Mouse (Mus musculus) intestine, embryonic 15.5 days (tissue): ENCODE data around the gene Dnaja1. TPM values are rescaled to one million over a fixed set of nuclear protein-coding genes. Genes with fewer than 3 reads are reported as not detected.
A peak's percentile ranks its signal among the peaks of the same experiment; 100 is the strongest.

ENCODE experiments used
- ATAC-seq: fragments of 200-750 bp; cut with Nextera tagmentation; 2 replicates; pipeline ENCODE4 v1.8.0; 2017; ENCODE audit warnings: moderate TSS enrichment, moderate library complexity
- H3K27ac ChIP-seq: fragments of 300-500 bp; sonication (generic); 2 replicates; pipeline ENCODE4 v1.5.1; 2015; ENCODE audit warnings: mild to moderate bottlenecking, inconsistent platforms
- H3K27me3 ChIP-seq: fragments of 300-500 bp; sonication (generic); replicated peaks from 2 replicates; pipeline ENCODE4 v1.6.1; 2015; ENCODE audit warnings: inconsistent platforms
- H3K36me3 ChIP-seq: fragments of 300-500 bp; sonication (generic); 2 replicates; pipeline ENCODE4 v1.6.1; 2015; ENCODE audit warnings: inconsistent platforms
- H3K4me1 ChIP-seq: fragments of 300-500 bp; sonication (generic); replicated peaks from 2 replicates; pipeline ENCODE4 v1.6.1; 2015; ENCODE audit warnings: inconsistent platforms
- H3K4me2 ChIP-seq: fragments of 300-500 bp; sonication (generic); replicated peaks from 2 replicates; pipeline ENCODE4 v1.6.1; 2015; ENCODE audit warnings: mild to moderate bottlenecking, inconsistent platforms
- H3K4me3 ChIP-seq: fragments of 300-500 bp; sonication (generic); replicated peaks from 2 replicates; pipeline ENCODE4 v1.5.1; 2015; ENCODE audit warnings: inconsistent platforms
- H3K9ac ChIP-seq: fragments of 300-500 bp; sonication (generic); 2 replicates; pipeline ENCODE4 v1.6.1; 2015; ENCODE audit warnings: inconsistent platforms
- H3K9me3 ChIP-seq: fragments of 300-500 bp; sonication (generic); 2 replicates; pipeline ENCODE4 v1.6.1; 2016; ENCODE audit warnings: inconsistent platforms
- WGBS: fragments of 180-500 bp; shearing (Covaris S2); methylation state at CpG from one replicate; pipeline ENCODE4 v1.1.7; 2015; 5-methylcytosine and 5-hydroxymethylcytosine counted together
- polyA plus RNA-seq: library from polyadenylated mRNA; unstranded; fragments of >200 nt; fragmentation: Nextera tagmentation; extraction: Ambion mirVana; gene quantifications from 2 replicates; pipeline ENCODE4 v1.2.1, GENCODE M21; 2015

Dnaja1 gene
- polyA plus RNA-seq, 1 experiment from 2014 or later, result 379 TPM

DNA sequence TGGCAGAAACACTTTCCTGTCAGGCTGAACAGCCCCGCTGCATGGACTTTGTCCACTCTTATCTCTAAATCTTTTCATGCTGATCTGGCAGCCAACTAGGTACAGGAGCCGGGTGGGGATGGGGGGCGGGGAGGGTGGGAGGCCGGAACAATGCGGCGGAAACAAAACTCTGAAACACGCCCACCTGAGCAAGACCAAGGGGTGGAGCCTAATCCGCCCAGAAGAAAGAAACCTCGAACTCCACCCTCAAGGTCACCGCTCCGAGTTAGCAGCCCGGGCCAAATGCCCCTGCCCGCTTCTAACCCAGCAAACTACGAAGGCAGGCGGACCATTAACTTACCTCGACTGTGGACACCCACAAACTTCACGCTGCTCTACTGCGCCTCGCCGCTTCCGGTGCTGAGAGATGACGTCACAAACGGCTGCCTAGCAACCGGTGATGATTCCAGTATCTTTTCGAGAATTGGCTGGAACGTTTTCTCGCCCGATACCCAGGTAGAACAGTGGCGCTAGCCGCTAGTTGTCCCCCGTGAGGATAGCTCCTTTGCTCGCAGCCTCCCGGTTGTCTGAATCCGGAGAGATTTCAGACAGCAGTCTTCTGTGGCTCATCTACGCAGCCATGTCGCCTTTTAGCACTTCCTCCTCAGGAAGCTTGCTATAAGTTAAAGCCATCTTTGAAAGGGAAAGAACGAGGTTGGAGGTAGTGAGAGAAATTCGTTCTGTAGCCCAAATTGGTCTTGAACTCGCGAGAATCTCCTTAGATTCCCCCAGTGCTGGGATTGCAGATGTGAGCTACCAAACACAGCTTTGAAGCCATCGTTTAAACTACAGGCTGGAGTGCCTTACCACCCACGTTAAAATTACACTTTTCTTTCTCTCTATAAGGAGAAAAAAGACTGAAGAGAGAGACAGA, 18.9 kb upstream of the Dnaja1 start, which contains the start of gene Aptx:
TSS of gene Aptx (minus strand) at position 398 of the 913 bp plus-strand sequence.
- H3K36me3 ChIP-seq, result no peaks in the 10 kb centered on the region
- under 1% methylated on average over 42 of the region's 42 CpGs for WGBS
- H3K27ac ChIP-seq, result peak within 1 kb of the TSS; percentile 98
- H3K9me3 ChIP-seq, result no peaks in the 10 kb centered on the region
- ATAC-seq, result peak; percentile 94
- H3K4me1 ChIP-seq, result peaks cover 23% of the 10 kb centered on the region
- H3K9ac ChIP-seq, result peak within 1 kb of the TSS; percentile 54
- peak within 1 kb of the TSS; percentile 67 for H3K4me2 ChIP-seq
- no peaks in the 10 kb centered on the region for H3K27me3 ChIP-seq
- H3K4me3 ChIP-seq, result peak within 1 kb of the TSS; percentile 62

DNA sequence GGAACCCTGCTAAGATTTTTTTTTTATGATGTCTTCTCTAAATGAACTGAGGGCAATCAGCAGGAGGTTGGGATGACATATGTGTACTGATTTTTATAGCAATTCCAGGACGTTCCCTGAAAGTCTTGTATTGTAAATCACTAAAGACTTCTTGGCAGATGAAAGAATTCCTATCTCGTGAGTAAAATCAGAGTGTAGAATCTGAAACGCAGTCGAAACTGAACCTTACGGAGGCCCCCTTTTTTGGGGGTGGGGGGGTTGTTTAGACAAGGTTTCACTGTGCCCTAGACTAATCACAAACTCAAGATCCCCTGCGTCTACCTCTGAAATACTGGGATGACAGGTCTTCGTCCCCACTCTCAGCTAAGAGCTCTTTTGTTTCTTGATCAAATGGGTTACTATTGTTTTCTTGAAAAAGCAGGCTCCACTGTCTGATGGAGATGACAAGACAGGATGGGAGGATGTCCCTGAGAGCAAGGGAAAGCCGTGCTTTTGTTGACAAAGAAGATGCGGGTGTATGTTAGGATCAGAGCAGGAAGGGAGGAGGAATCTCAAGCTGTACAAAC, 18.2 kb upstream of the Dnaja1 start:
- Histone ChIP-seq H3K4me1 (peaks cover 23% of the 10 kb centered on the region), H3K27ac (peak overlapping the region; percentile 98), H3K9me3 (no peaks in the 10 kb centered on the region), H3K4me3 (peak overlapping the region; percentile 62), H3K9ac (peak overlapping the region; percentile 54; the same call in 1 of the 2 replicates), H3K36me3 (no peaks in the 10 kb centered on the region), H3K4me2 (peak overlapping the region; percentile 67), H3K27me3 (no peaks in the 10 kb centered on the region)
- 14% methylated on average over 9 of the region's 9 CpGs for WGBS
- no peak for ATAC-seq

DNA sequence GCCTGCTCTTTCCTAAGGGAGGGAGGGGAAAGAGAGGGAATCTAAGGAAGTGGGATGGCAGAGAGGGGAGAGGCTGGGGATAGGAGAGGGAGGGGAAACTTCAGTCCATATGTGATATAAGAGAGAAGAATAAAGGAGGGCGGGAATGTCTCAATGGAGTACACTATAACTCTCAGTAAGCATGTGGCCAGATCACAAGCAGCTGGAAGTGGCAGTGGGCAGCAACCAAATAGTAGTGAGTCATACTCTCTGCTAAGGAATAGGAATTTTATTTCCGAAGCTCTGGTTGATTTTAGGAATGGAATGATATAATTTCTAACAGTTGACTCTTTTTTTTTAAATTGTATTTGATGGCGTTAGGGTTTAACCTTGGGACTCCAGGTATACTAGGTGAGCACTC, 4.8 kb upstream of the Dnaja1 start:
- Histone ChIP-seq H3K9me3 (no peaks in the 10 kb centered on the region), H3K27ac (no peak overlapping the region), H3K4me1 (0 out of 2 replicates have a peak, but pooled peaks cover 5% of the 10 kb centered on the region), H3K4me3 (no peak overlapping the region), H3K4me2 (no peak overlapping the region), H3K9ac (no peak overlapping the region), H3K36me3 (no peaks in the 10 kb centered on the region), H3K27me3 (no peaks in the 10 kb centered on the region)
- WGBS, result 90% methylated on average over 3 of the region's 3 CpGs
- no peak for ATAC-seq

DNA sequence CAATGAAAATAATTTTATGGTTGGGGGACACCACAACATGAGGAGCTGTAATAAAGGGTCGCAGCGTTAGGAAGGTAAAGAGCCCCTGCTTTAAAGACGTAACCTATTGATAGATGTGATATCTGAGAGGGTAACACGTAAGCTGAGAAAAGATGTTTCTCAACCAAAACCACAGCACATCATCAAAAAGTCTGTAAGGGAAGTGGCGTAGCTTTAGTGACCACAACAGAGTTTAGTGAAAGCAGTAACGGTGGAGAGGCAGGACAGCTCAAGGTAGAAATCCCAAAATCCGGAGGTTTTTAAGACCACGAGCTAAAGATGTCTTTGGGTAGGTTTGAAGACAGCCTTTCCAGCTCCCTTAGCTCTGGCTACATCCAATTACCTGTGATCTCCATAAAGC, 1.0 kb upstream of the Dnaja1 start:
- no peak overlapping the region for H3K9ac ChIP-seq
- peak overlapping the region; percentile 99; the same call in 1 of the 2 replicates for H3K27ac ChIP-seq
- 94% methylated on average over 8 of the region's 8 CpGs for WGBS
- no peaks in the 10 kb centered on the region for H3K9me3 ChIP-seq
- H3K36me3 ChIP-seq, result no peaks in the 10 kb centered on the region
- no peak overlapping the region for H3K4me3 ChIP-seq
- no peak for ATAC-seq
- no peak overlapping the region for H3K4me2 ChIP-seq
- no peaks in the 10 kb centered on the region for H3K27me3 ChIP-seq
- peaks cover 13% of the 10 kb centered on the region for H3K4me1 ChIP-seq

DNA sequence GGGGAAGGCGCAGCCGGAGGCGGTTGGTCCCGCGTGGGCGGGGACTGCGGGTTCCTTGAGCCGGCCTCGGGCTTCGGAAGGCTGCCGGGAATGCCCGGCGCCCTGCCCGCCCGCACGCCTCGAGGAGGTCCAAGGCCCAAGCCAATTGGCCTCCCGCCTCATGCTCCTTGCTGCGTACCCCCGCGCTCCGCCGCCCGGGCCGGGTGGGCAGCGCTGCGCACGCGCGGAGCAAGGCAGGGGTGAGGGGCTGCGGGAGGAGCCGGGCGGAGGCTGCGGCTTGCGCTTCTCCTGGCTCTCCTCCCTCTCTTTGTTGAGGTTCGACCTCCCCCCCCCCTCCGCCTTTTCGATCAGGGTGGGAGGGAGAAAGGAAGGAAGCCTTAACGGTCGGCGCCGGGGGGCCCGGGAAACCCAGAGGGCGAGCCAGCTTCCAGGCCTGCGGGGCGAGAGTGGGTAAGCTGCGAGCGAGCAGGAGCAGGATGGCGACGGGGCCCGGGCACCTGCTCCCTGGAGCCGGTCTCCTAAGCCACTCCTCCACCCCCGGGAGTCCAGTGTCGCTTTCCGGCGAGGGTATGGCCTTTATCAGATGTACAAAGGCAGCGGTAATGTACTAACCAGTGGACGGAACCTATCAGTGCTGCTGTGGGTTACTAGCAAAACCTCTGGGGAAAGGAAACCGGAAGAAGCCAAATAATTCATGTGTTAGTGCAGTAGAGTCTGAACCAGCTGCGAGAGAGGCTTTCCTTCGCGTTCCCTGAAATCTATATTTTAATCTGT, 924 bp downstream of the Dnaja1 start:
- WGBS, result under 1% methylated on average over 61 of the region's 62 CpGs
- no peaks in the 10 kb centered on the region for H3K9me3 ChIP-seq
- H3K4me2 ChIP-seq, result peak overlapping the region; percentile 72
- peak; percentile 87 for ATAC-seq
- peak overlapping the region; percentile 99 for H3K9ac ChIP-seq
- no peaks in the 10 kb centered on the region for H3K27me3 ChIP-seq
- H3K4me1 ChIP-seq, result peaks cover 13% of the 10 kb centered on the region
- H3K4me3 ChIP-seq, result peak overlapping the region; percentile 96
- H3K27ac ChIP-seq, result peak overlapping the region; percentile 99
- H3K36me3 ChIP-seq, result peaks cover 3% of the 10 kb centered on the region; the same call in 1 of the 2 replicates

DNA sequence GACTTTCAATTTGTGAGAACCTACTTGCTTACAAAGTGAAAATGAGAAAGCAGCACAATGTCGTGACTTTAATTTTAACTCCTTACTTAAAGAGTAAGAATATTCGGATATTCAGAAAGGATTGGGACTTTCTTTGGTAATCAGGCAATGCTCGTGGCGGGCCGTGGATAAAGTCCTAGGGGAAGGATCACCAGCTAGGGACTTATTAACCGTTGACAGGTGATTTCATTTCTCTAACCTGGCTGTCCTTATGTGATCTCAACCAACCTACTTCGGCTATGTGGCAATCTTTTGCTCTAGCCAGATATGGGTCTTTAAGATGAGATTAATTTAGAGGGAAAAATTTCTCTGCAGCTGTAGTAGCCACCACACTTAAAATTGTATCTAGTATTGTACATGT, 3.2 kb downstream of the Dnaja1 start:
- peak overlapping the region; percentile 72 for H3K4me2 ChIP-seq
- H3K9me3 ChIP-seq, result no peaks in the 10 kb centered on the region
- H3K36me3 ChIP-seq, result peaks cover 10% of the 10 kb centered on the region; the same call in 1 of the 2 replicates
- no peak overlapping the region for H3K27ac ChIP-seq
- ATAC-seq, result no peak
- 77% methylated on average over 7 of the region's 7 CpGs for WGBS
- peaks cover 13% of the 10 kb centered on the region for H3K4me1 ChIP-seq
- H3K27me3 ChIP-seq, result no peaks in the 10 kb centered on the region
- no peak overlapping the region for H3K9ac ChIP-seq
- no peak overlapping the region for H3K4me3 ChIP-seq

DNA sequence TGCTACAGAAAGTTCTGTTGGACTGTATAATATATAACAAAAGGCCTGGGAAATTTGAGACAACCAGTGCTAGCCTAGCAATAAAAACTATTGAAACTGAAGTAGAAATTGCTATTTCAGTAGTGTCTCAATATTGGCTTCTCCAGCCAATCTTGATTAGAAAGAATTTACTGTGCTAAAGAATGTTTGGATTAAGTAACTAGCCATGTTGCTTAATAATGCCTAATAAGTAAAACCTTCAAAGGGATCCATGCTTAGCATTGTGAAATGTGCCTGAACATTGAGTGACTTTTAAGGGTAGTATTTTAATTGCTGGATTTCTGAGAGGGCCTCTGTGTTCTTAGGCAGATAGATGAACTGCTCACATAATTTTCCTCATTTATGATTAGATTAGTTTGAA, 3.6 kb downstream of the Dnaja1 start:
- H3K27ac ChIP-seq, result no peak overlapping the region
- H3K9ac ChIP-seq, result no peak overlapping the region
- ATAC-seq, result no peak
- H3K4me2 ChIP-seq, result 0 out of 2 replicates have a peak overlapping the region, but pooled peaks have one; percentile 72
- H3K36me3 ChIP-seq, result peaks cover 10% of the 10 kb centered on the region; the same call in 1 of the 2 replicates
- peaks cover 13% of the 10 kb centered on the region for H3K4me1 ChIP-seq
- H3K9me3 ChIP-seq, result no peaks in the 10 kb centered on the region
- no peaks in the 10 kb centered on the region for H3K27me3 ChIP-seq
- no peak overlapping the region for H3K4me3 ChIP-seq

DNA sequence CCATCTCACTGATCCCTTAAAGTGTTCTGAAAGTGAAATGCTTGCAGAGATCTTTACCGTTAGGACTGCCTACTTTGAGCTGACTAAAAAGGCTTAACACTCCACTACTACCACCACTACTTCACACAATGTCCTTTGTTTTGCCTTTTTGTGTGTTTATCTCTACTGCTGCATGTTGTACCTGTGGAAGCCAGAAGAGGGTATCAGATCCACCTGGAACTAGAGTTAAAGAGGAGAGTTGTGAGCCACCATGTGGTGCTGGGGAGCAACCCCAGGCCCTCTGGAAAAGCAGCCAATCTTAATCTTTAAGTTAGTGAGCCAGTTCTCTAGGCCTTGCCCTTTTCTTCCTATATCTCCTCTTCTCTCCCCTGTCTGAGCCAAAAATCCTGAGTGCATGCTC, 5.3 kb downstream of the Dnaja1 start:
- Histone ChIP-seq H3K27ac (no peak overlapping the region), H3K4me2 (no peak overlapping the region), H3K9me3 (no peaks in the 10 kb centered on the region), H3K36me3 (peaks cover 21% of the 10 kb centered on the region), H3K4me1 (peaks cover 8% of the 10 kb centered on the region), H3K27me3 (no peaks in the 10 kb centered on the region), H3K9ac (no peak overlapping the region), H3K4me3 (no peak overlapping the region)
- 85% methylated on average over 1 of the region's 1 CpGs for WGBS
- ATAC-seq, result no peak

DNA sequence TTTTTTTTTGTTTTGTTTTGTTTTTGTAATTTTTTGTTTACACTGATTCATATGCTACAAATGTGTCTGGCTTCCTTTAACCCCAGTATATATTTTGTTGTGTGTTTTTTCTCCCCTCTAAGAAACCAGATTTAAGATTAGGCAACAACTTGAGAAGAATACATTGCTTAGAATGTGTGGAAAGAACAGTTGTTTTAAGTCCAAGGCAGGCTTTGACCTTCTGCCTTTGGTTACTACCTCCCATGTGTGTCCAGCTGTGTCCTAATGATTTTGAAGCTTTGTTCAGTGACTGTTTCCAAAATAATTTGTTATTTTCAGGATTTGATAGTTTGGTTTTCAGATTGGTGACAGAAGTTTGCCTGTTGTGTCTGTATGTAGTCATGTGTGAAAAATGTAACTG, 9.3 kb downstream of the Dnaja1 start:
- Histone ChIP-seq H3K36me3 (peaks cover 35% of the 10 kb centered on the region), H3K9ac (no peak overlapping the region), H3K27ac (no peak overlapping the region), H3K9me3 (no peaks in the 10 kb centered on the region), H3K4me1 (no peaks in the 10 kb centered on the region), H3K4me3 (no peak overlapping the region), H3K4me2 (no peak overlapping the region), H3K27me3 (no peaks in the 10 kb centered on the region)
- no peak for ATAC-seq

DNA sequence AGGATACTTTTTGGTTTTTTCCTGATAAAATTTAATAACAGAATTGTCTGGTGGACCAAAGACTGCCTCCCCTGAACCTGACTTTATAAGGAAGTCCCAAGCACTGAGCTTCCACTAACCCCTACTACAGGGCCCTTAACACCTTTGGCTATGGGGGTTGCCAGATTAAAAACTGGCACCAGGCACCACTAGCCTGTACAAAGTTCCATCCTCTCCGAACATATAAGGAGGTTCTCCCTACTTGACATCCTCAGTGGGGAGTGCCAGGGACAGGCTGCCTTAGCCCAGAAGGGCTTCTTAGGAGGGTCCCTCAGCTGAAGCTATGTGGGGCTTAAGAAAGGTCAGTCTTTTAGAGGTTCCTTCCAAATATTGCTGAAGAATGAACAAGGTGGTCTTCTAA, 13.4 kb downstream of the Dnaja1 start:
- H3K27me3 ChIP-seq, result no peaks in the 10 kb centered on the region
- peaks cover 42% of the 10 kb centered on the region for H3K36me3 ChIP-seq
- H3K4me2 ChIP-seq, result no peak overlapping the region
- WGBS, result 63% methylated on average over 1 of the region's 1 CpGs
- no peaks in the 10 kb centered on the region for H3K4me1 ChIP-seq
- no peak overlapping the region for H3K27ac ChIP-seq
- no peak for ATAC-seq
- no peaks in the 10 kb centered on the region for H3K9me3 ChIP-seq
- no peak overlapping the region for H3K9ac ChIP-seq
- H3K4me3 ChIP-seq, result no peak overlapping the region

DNA sequence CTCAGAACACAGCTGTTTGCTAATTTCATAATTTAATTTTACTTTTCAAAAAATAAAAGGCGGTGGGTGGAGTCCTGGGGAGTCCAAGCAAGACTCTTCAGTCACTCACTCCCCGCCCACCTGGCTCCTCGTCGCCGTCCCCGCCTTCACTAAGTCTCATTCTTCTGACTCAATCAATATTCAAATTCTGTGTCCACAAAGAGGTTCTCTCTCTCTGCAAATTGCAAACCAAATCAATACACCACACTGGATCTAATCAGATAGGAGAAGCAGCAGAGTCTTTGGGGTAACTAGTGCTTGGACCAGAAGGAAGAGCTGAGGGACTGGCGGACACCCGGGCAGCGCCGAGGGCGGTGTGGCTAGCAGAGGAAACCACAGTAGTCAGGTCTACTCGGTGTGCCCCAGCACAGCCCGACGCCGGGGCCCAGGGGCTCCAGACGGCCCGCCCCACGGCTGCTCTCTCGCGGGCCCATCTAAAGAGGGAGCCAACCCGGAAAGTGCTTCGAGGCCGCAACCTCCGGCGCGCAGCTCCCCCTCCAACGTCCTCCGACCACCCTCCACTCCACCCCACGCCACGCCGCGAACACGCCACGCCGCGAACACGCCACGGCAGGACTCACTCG, 35.3 kb downstream of the Dnaja1 start:
- 0 out of 2 replicates have a peak, but pooled peaks cover 2% of the 10 kb centered on the region for H3K4me1 ChIP-seq
- H3K4me3 ChIP-seq, result peak overlapping the region; percentile 96
- peak overlapping the region; percentile 90 for H3K9ac ChIP-seq
- H3K27ac ChIP-seq, result peak overlapping the region; percentile 68
- under 1% methylated on average over 39 of the region's 39 CpGs for WGBS
- peak overlapping the region; percentile 65 for H3K4me2 ChIP-seq
- peaks cover 10% of the 10 kb centered on the region for H3K36me3 ChIP-seq
- ATAC-seq, result peak; percentile 86
- no peaks in the 10 kb centered on the region for H3K27me3 ChIP-seq
- no peaks in the 10 kb centered on the region for H3K9me3 ChIP-seq
